Mouse (Mus musculus) MEL (cell line): ENCODE measurements around the gene Slc26a9. TPM values are rescaled to one million over a fixed set of nuclear protein-coding genes. Genes with fewer than 3 reads are reported as not detected.
A peak's percentile ranks its signal among the peaks of the same experiment; 100 is the strongest.

Experiments
- DNase-seq: peaks from one replicate; pipeline ENCODE4 v3.0.0; 2011; ENCODE audit warnings: low read depth, low spot score
- H3K27ac ChIP-seq: 2 replicates; pipeline ENCODE4 v1.5.1; 2012; ENCODE audit warnings: low read depth, mild to moderate bottlenecking, control low read depth, low read length, moderate library complexity; ENCODE audit not compliant: control insufficient read depth
- H3K27me3 ChIP-seq, 2 experiments: fragments of 150-350 bp in 1 of 2; sonication (generic) in 1 of 2; 2 replicates each; pipeline ENCODE4 v1.6.1; 2012; ENCODE audit warnings: low read length in 2 of 2, mild to moderate bottlenecking in 2 of 2, improper control_type of control experiment in 1 of 2, moderate library complexity in 1 of 2; ENCODE audit not compliant: insufficient read depth in 2 of 2, control insufficient read depth in 1 of 2
- H3K36me3 ChIP-seq, 2 experiments: 2 replicates each; pipeline ENCODE4 v1.6.1; 2012 to 2014; ENCODE audit warnings: low read length in 2 of 2, improper control_type of control experiment in 1 of 2, inconsistent platforms in 1 of 2, mild to moderate bottlenecking in 1 of 2; ENCODE audit not compliant: insufficient read depth in 2 of 2, control insufficient read depth in 1 of 2
- H3K4me1 ChIP-seq, 2 experiments: fragments of 150-350 bp in 1 of 2; sonication (generic) in 1 of 2; 2 replicates each; pipeline ENCODE4 v1.6.1; 2012; ENCODE audit warnings: low read length in 2 of 2, improper control_type of control experiment in 1 of 2, mild to moderate bottlenecking in 1 of 2; ENCODE audit not compliant: insufficient read depth in 2 of 2, control insufficient read depth in 1 of 2
- H3K4me3 ChIP-seq, 2 experiments: fragments of 150-350 bp in 1 of 2; sonication (generic) in 1 of 2; 2 replicates each; pipeline ENCODE4 v1.5.1; 2012; ENCODE audit warnings: low read depth in 2 of 2, low read length in 2 of 2, mild to moderate bottlenecking in 2 of 2, moderate library complexity in 2 of 2, control low read depth in 1 of 2, improper control_type of control experiment in 1 of 2; ENCODE audit not compliant: control insufficient read depth in 1 of 2, insufficient read depth in 1 of 2
- H3K79me2 ChIP-seq: 2 replicates; pipeline ENCODE4 v1.6.1; 2012; ENCODE audit warnings: mild to moderate bottlenecking, low read length, moderate library complexity; ENCODE audit not compliant: control insufficient read depth, poor library complexity, insufficient read depth
- H3K9ac ChIP-seq: 2 replicates; pipeline ENCODE4 v1.6.1; 2012; ENCODE audit warnings: low read depth, mild to moderate bottlenecking, control low read depth, low read length, moderate library complexity; ENCODE audit not compliant: control insufficient read depth, poor library complexity, severe bottlenecking
- H3K9me3 ChIP-seq: fragments of 150-350 bp; sonication (generic); replicated peaks from 2 replicates; pipeline ENCODE4 v1.6.1; 2012; ENCODE audit warnings: mild to moderate bottlenecking, low read length, improper control_type of control experiment, moderate library complexity; ENCODE audit not compliant: insufficient read depth
- CTCF ChIP-seq, 3 experiments: IDR thresholded peaks in 2 of 3; conservative IDR thresholded peaks in 1 of 3; 2 replicates each; pipeline ENCODE4 v1.5.1; 2011 to 2012; ENCODE audit warnings: low read length in 3 of 3, low read depth in 2 of 3, mild to moderate bottlenecking in 2 of 3, improper control_type of control experiment in 1 of 3, inconsistent platforms in 1 of 3, mixed read lengths in 1 of 3, moderate library complexity in 1 of 3; ENCODE audit not compliant: control insufficient read depth in 1 of 3, insufficient read depth in 1 of 3, poor library complexity in 1 of 3, severe bottlenecking in 1 of 3
- EP300 ChIP-seq, 2 experiments: IDR thresholded peaks; 2 replicates each; pipeline ENCODE4 v1.6.1; 2011; ENCODE audit warnings: improper control_type of control experiment in 2 of 2, low read length in 2 of 2, low read depth in 1 of 2, mild to moderate bottlenecking in 1 of 2
- ETS1 ChIP-seq: IDR thresholded peaks from 2 replicates; pipeline ENCODE4 v1.6.1; 2012; ENCODE audit warnings: low read depth, mild to moderate bottlenecking, inconsistent platforms, low read length, improper control_type of control experiment, moderate library complexity
- GATA1 ChIP-seq: IDR thresholded peaks from 2 replicates; pipeline ENCODE4 v1.6.1; 2011; ENCODE audit warnings: low read depth, low read length, improper control_type of control experiment
- JUND ChIP-seq: IDR thresholded peaks from 2 replicates; pipeline ENCODE4 v1.6.1; 2011; ENCODE audit warnings: low read depth, mild to moderate bottlenecking, improper control_type of control experiment, low read length
- MAFK ChIP-seq: IDR thresholded peaks from 2 replicates; pipeline ENCODE4 v1.6.1; 2011; ENCODE audit warnings: low read depth, mild to moderate bottlenecking, low read length, improper control_type of control experiment, borderline replicate concordance
- MAX ChIP-seq: IDR thresholded peaks from 2 replicates; pipeline ENCODE4 v1.6.1; 2011; ENCODE audit warnings: low read length, improper control_type of control experiment
- MAZ ChIP-seq: IDR thresholded peaks from 2 replicates; pipeline ENCODE4 v1.6.1; 2012; ENCODE audit warnings: low read depth, mild to moderate bottlenecking, inconsistent platforms, low read length, improper control_type of control experiment
- MEF2A ChIP-seq: IDR thresholded peaks from 2 replicates; pipeline ENCODE4 v1.6.1; 2014; ENCODE audit warnings: low read depth, mild to moderate bottlenecking, inconsistent platforms, low read length, improper control_type of control experiment; ENCODE audit not compliant: poor library complexity, insufficient replicate concordance, severe bottlenecking; ENCODE audit errors: extremely low read depth
- MXI1 ChIP-seq: IDR thresholded peaks from 2 replicates; pipeline ENCODE4 v1.6.1; 2011; ENCODE audit warnings: mild to moderate bottlenecking, low read depth, low read length, improper control_type of control experiment
- MYC ChIP-seq: IDR thresholded peaks from 2 replicates; pipeline ENCODE4 v1.6.1; 2011; ENCODE audit warnings: low read depth, mild to moderate bottlenecking, low read length, improper control_type of control experiment, moderate library complexity
- NELFE ChIP-seq: IDR thresholded peaks from 2 replicates; pipeline ENCODE4 v1.6.1; 2011; ENCODE audit warnings: low read depth, low read length, improper control_type of control experiment
- NRF1 ChIP-seq: IDR thresholded peaks from 2 replicates; pipeline ENCODE4 v1.6.1; 2014; ENCODE audit warnings: low read depth, mild to moderate bottlenecking, inconsistent platforms, low read length, improper control_type of control experiment, moderate library complexity; ENCODE audit not compliant: poor library complexity, insufficient read depth, severe bottlenecking
- POLR2AphosphoS5 ChIP-seq: IDR thresholded peaks from 2 replicates; pipeline ENCODE4 v1.6.1; 2012; ENCODE audit warnings: low read depth, borderline replicate concordance, mild to moderate bottlenecking, inconsistent platforms, low read length, moderate library complexity, mixed read lengths
- RCOR1 ChIP-seq: IDR thresholded peaks from 2 replicates; pipeline ENCODE4 v1.6.1; 2012; ENCODE audit warnings: low read depth, mild to moderate bottlenecking, inconsistent platforms, low read length, improper control_type of control experiment
- SMC3 ChIP-seq: IDR thresholded peaks from 2 replicates; pipeline ENCODE4 v1.6.1; 2011; ENCODE audit warnings: low read depth, low read length, improper control_type of control experiment
- TAL1 ChIP-seq: IDR thresholded peaks from 2 replicates; pipeline ENCODE4 v1.6.1; 2012; ENCODE audit warnings: mild to moderate bottlenecking, inconsistent platforms, low read length, moderate library complexity, mixed read lengths
- TCF12 ChIP-seq: IDR thresholded peaks from 2 replicates; pipeline ENCODE4 v1.6.1; 2014; ENCODE audit warnings: low read depth, mild to moderate bottlenecking, inconsistent platforms, low read length, improper control_type of control experiment, moderate library complexity
- USF1 ChIP-seq: IDR thresholded peaks from 2 replicates; pipeline ENCODE4 v1.6.1; 2014; ENCODE audit warnings: low read depth, mild to moderate bottlenecking, inconsistent platforms, low read length, improper control_type of control experiment, moderate library complexity
- ZKSCAN1 ChIP-seq: IDR thresholded peaks from 2 replicates; pipeline ENCODE4 v1.6.1; 2012; ENCODE audit warnings: low read depth, mild to moderate bottlenecking, inconsistent platforms, low read length, improper control_type of control experiment, moderate library complexity
- ZNF384 ChIP-seq: IDR thresholded peaks from 2 replicates; pipeline ENCODE4 v1.6.1; 2012; ENCODE audit warnings: low read depth, mild to moderate bottlenecking, inconsistent platforms, low read length, improper control_type of control experiment
- polyA plus RNA-seq, 2 experiments: library from polyadenylated mRNA; stranded (reverse) in 1 of 2; unstranded in 1 of 2; fragments of >175 nt in 1 of 2; fragments of >200 nt in 1 of 2; gene quantifications; 2 replicates each; pipeline versions ENCODE4 v1.2.1 to v1.2.4; 2012; ENCODE audit warnings: low replicate concordance in 2 of 2, low read depth in 1 of 2; ENCODE audit not compliant: insufficient read length in 2 of 2, insufficient read depth in 1 of 2, missing spikeins in 1 of 2
- total RNA-seq: library from RNA; depleted of rRNA; stranded (reverse); fragments of 300-350 nt; gene quantifications from 2 replicates; pipeline ENCODE4 v1.2.3, GENCODE M21; 2012

Slc26a9 gene
- total and polyA plus RNA-seq, 3 experiments: 0.04 TPM; not detected in 2

- Histone ChIP-seq H3K4me1 (peaks cover 0 to 15% of the 10 kb centered on the region in 2 experiments; a peak in 2 of 4 replicates), H3K9me3 (no peaks in the 10 kb centered on the region), H3K27ac (no peak overlapping the region), H3K4me3 (no peak overlapping the region), H3K9ac (no peak overlapping the region), H3K36me3 (peaks cover 0 to 8% of the 10 kb centered on the region in 2 experiments; a peak in 2 of 4 replicates), H3K27me3 (peaks cover 1 to 7% of the 10 kb centered on the region in 2 experiments), H3K79me2 (no peaks in the 10 kb centered on the region)
- DNase-seq: peak; percentile 42
- TF ChIP-seq TCF12 (peak; percentile 78), USF1 (no peak), ZNF384 (peak; percentile 96), EP300 (IDR thresholded peaks at IDR 0.05; ENCODE audit: low read depth in 1 of 2, low read length in 2 of 2) (peak; percentile 52 to 58; a peak in 3 of 4 replicates), CTCF (IDR thresholded peaks at IDR 0.05 in 2 of 3, conservative IDR thresholded peaks at IDR 0.05 in 1 of 3; ENCODE audit: control insufficient read depth in 1 of 3, insufficient read depth in 1 of 3, low read depth in 2 of 3, low read length in 3 of 3, poor library complexity in 1 of 3, severe bottlenecking in 1 of 3) (no peak), TAL1 (peak; percentile 31; the same call in 1 of the 2 replicates), MEF2A (no peak), SMC3 (no peak), GATA1 (peak; percentile 78), ZKSCAN1 (no peak)
Observed at GRCm38 (mm10) chr1:131754212-131754829, 10.5 kb downstream of the Slc26a9 start.

- Histone ChIP-seq H3K4me3 (no peak overlapping the region), H3K27ac (no peak overlapping the region), H3K36me3 (peaks cover 0 to 8% of the 10 kb centered on the region in 2 experiments; a peak in 2 of 4 replicates), H3K4me1 (peaks cover 0 to 15% of the 10 kb centered on the region in 2 experiments; a peak in 2 of 4 replicates), H3K9me3 (no peaks in the 10 kb centered on the region), H3K79me2 (no peaks in the 10 kb centered on the region), H3K27me3 (peaks cover 1 to 7% of the 10 kb centered on the region in 2 experiments), H3K9ac (no peak overlapping the region)
- no peak for TF ChIP-seq EP300 (IDR thresholded peaks at IDR 0.05; ENCODE audit: low read depth in 1 of 2, low read length in 2 of 2)
- no peak for TF ChIP-seq MAZ
- TF ChIP-seq JUND: no peak
- TF ChIP-seq ETS1: no peak
- TF ChIP-seq MAX: no peak
- no peak for TF ChIP-seq MYC
- TF ChIP-seq ZKSCAN1: no peak
- no peak for TF ChIP-seq ZNF384
- TF ChIP-seq POLR2AphosphoS5: no peak
- TF ChIP-seq GATA1: no peak
- no peak for TF ChIP-seq MAFK
- TF ChIP-seq RCOR1: no peak
- TF ChIP-seq NRF1: no peak
- TF ChIP-seq NELFE: no peak
- TF ChIP-seq MXI1: no peak
- no peak for TF ChIP-seq MEF2A
- DNase-seq: peak; percentile 31
Observed at GRCm38 (mm10) chr1:131754916-131755315, 11.1 kb downstream of the Slc26a9 start.
